Mouse (Mus musculus): Measurements from ENCODE around the gene Txnip.

GRCm38 (mm10) chr3:96522149-96522548 is 35.6 kb upstream of the Txnip start:
- TF ChIP-seq CTCF (IDR thresholded peaks at IDR 0.05) (peak; percentile 61), EP300 (IDR thresholded peaks at IDR 0.05) (no peak)
